Mouse (Mus musculus) limb, embryonic 11.5 days (tissue): Measurements from ENCODE around the gene Pcolce2. TPM values are rescaled to one million over a fixed set of nuclear protein-coding genes. Genes with fewer than 3 reads are reported as not detected.

Source experiments
- polyA plus RNA-seq: library from polyadenylated mRNA; unstranded; fragments of >200 nt; fragmentation: Nextera tagmentation; extraction: Ambion mirVana; gene quantifications from 2 replicates; pipeline ENCODE4 v1.2.1, GENCODE M21; 2014

The Pcolce2 gene
- polyA plus RNA-seq, 1 experiment from 2014 or later = 8.9 TPM

Other genes with a start within 250 kb of the Pcolce2 start
- 4.8 and 5.9 TPM in 2 replicates for gene Chst2, start 230.9 kb upstream of the Pcolce2 start, polyA plus RNA-seq
- gene U2surp, start 125.6 kb upstream of the Pcolce2 start, polyA plus RNA-seq = 148 and 156 TPM in 2 replicates
- 0.17 TPM in 2 replicates for gene Paqr9, start 77.9 kb upstream of the Pcolce2 start, polyA plus RNA-seq
- gene Trpc1, start 112.8 kb downstream of the Pcolce2 start, polyA plus RNA-seq = 1.3 and 1.6 TPM in 2 replicates
- gene Pls1, start 207.7 kb downstream of the Pcolce2 start, polyA plus RNA-seq = 4.3 and 4.4 TPM in 2 replicates
- 20.7 and 26.2 TPM in 2 replicates for gene Atr, start 220.0 kb downstream of the Pcolce2 start, polyA plus RNA-seq